Mouse (Mus musculus) myocyte (in vitro differentiated cells): Measurements from ENCODE around the gene Dgat2l6.

ENCODE experiments used
- CEBPB ChIP-seq: IDR thresholded peaks from 2 replicates; pipeline ENCODE4 v1.6.1; 2011; ENCODE audit warnings: mild to moderate bottlenecking, moderate library complexity; ENCODE audit not compliant: poor library complexity, insufficient read depth, severe bottlenecking
- E2F4 ChIP-seq: IDR thresholded peaks from one replicate; pipeline ENCODE4 v1.6.1; 2011; ENCODE audit warnings: mild to moderate bottlenecking, control low read depth, moderate library complexity; ENCODE audit not compliant: insufficient read depth
- MAX ChIP-seq: IDR thresholded peaks from one replicate; pipeline ENCODE4 v1.6.1; 2011; ENCODE audit warnings: low read depth, mild to moderate bottlenecking, control low read depth
- MYOD1 ChIP-seq, 3 experiments: IDR thresholded peaks; one replicate each; pipeline ENCODE4 v1.6.1; 2011; ENCODE audit warnings: control low read depth in 2 of 3, low read depth in 2 of 3, mild to moderate bottlenecking in 2 of 3, moderate library complexity in 1 of 3; ENCODE audit not compliant: insufficient read length in 2 of 3, control insufficient read depth in 1 of 3
- MYOG ChIP-seq, 3 experiments: IDR thresholded peaks; one replicate each; pipeline ENCODE4 v1.6.1; 2011; ENCODE audit warnings: control low read depth in 2 of 3, low read depth in 2 of 3, mild to moderate bottlenecking in 2 of 3; ENCODE audit not compliant: insufficient read length in 2 of 3, control insufficient read depth in 1 of 3, insufficient read depth in 1 of 3
- POLR2A ChIP-seq: IDR thresholded peaks from one replicate; pipeline ENCODE4 v1.6.1; 2011; ENCODE audit warnings: low read depth, mild to moderate bottlenecking, control low read depth, moderate library complexity; ENCODE audit not compliant: insufficient read length
- POLR2AphosphoS2 ChIP-seq: IDR thresholded peaks from one replicate; pipeline ENCODE4 v1.6.1; 2011; ENCODE audit warnings: low read depth, control low read depth; ENCODE audit not compliant: insufficient read length
- REST ChIP-seq: IDR thresholded peaks from one replicate; pipeline ENCODE4 v1.6.1; 2011; ENCODE audit warnings: mild to moderate bottlenecking, control low read depth, moderate library complexity; ENCODE audit not compliant: insufficient read depth, insufficient read length
- TCF12 ChIP-seq: IDR thresholded peaks from one replicate; pipeline ENCODE4 v1.6.1; 2011; ENCODE audit warnings: mild to moderate bottlenecking, control low read depth; ENCODE audit not compliant: poor library complexity, insufficient read depth, severe bottlenecking
- TCF3 ChIP-seq: IDR thresholded peaks from one replicate; pipeline ENCODE4 v1.6.1; 2011; ENCODE audit warnings: low read depth, control low read depth; ENCODE audit not compliant: insufficient read length
- USF1 ChIP-seq: IDR thresholded peaks from one replicate; pipeline ENCODE4 v1.6.1; 2011; ENCODE audit warnings: low read depth, mild to moderate bottlenecking, control low read depth, moderate library complexity

- TF ChIP-seq CEBPB (no peak), POLR2A (no peak), POLR2AphosphoS2 (no peak), TCF12 (no peak), E2F4 (no peak), TCF3 (no peak), MAX (no peak), MYOD1 (IDR thresholded peaks at IDR 0.05; ENCODE audit: control insufficient read depth in 1 of 3, insufficient read length in 2 of 3, low read depth in 2 of 3) (no peak), USF1 (no peak), REST (no peak), MYOG (IDR thresholded peaks at IDR 0.05; ENCODE audit: control insufficient read depth in 1 of 3, insufficient read depth in 1 of 3, insufficient read length in 2 of 3, low read depth in 2 of 3) (no peak)
Observed at GRCm38 (mm10) chrX:100516683-100517082, 8.0 kb upstream of the Dgat2l6 start.
